Mouse (Mus musculus) c-Kit-positive CD71-positive TER-119-negative erythroid progenitor cells, embryonic 14.5 days (primary cell): ENCODE data around the gene Washc4.

Experiments
- DNase-seq: peaks from one replicate; pipeline ENCODE4 v3.0.0-alpha.2; 2013; ENCODE audit warnings: low read depth

The Washc4 gene

DNA sequence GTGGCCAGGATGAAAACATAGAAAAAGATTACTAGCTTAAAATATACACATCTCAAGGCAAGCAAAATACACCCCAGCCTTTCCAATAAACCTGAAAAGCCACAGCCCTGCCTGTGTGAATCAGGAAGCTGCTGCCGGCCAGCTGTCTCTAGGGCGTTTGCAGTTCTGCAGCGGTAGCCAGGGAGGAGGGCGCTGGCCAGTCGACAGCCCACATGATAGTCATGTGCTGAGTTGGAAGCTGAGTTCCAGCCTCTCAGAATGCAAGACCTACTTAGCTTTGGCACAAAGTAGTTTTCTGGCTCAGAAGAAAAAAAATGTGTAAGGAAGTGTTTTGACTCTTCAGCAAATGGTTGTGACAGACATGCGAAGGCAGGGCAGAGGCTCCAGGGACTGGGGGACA lies 93.7 kb downstream of the Washc4 start:
- no peak for DNase-seq

DNA sequence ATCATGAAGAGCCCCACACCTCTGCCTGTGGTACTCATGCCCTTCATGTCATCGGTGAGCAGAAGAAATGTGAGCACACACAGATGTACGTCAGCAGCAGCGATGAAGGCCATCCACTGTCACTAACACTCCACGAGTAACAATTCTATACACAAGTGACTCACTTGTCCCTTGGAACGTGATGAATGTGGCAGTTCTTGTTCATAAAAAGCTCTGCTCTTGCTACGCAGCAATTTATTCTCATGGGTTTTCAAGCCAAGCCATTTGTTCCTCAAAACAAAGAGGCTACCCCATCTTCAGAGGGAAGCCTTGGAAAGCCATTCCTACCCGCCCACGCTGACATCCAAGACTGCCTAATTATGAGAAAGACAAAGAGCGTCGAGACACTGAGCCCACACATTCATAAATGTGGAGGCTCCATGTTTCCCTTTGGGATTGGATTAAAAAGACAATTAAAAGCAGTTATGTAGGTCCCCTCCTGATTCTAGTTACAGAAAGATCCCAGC lies 96.4 kb downstream of the Washc4 start:
- DNase-seq: no peak

DNA sequence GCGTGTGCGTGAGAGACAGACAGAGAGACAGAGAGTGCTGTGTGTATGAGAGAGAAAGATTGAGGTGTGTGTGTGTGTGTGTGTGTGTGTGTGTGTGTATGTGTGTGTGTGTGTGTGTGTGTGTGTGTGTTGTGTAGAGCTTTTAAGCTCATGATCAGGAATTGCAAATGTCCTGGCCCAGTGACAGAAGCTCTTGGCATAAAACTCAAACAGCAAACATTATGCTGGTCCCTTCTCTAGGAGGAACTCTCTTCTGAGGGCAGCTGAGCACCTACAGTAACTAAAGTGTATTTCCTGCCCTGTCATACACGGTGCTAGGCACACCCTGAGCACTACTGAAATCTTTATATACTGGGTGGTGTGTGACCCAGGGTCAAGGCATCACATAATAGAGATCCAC lies 98.1 kb downstream of the Washc4 start:
- no peak for DNase-seq

DNA sequence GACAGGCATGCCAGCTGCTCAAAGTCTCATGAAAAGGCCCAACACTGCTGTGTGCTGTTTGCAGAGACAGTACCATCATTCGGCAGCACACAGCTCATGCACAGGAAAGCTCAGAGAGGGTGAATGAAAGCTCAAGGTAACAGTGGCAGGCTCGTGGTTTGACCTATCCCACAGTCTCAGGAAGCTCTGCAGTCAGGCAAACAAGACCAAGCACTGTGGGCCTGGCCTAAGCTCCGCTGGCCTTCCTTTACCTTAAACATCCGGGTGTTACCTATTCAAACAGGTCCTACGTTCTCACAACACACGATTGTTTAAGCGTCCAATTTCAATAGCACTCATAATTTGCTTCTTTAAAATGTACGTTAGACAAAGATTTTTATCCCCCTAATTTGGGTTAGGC lies 100.6 kb downstream of the Washc4 start:
- DNase-seq: no peak

DNA sequence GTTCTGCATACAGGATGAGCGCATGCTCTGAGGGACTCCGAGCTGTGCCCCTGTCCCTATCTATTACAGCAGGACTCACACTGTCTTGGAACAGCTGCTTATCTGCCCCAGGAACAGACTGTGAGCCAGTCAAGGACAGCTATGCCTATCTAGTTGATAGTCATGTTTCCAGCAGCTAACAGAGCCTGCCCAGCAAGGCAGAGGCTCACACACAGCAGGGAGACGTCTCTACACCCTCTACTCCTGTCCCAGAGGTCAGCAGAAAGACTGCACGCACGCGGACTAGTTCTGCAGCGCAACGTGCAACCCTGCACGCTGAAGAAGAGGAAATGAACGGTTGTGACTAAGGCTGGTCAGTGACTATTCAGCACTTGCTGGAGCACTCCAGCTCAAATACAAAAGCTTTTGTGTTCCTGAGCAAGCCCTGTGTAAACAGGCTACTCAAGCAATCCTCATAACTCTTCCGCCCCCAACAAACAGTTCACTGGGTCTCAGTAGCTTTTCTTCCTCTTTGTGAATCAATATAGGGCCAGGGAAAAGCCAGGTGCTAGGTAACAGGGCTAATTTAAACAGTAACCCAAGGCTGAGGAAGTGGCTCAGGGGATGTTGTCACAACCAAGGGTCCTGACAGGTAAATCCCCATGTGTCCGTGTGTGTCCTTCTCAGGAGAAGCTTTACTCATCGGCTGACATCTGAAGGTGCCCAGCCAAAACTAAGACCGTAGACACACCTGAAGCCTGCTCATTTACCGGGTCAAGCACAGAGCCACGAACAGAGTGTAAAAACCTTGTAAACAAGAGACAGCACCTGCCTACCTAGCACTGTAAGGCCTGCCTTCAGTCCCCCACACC lies 101.5 kb downstream of the Washc4 start:
- peak; percentile 59 for DNase-seq

DNA sequence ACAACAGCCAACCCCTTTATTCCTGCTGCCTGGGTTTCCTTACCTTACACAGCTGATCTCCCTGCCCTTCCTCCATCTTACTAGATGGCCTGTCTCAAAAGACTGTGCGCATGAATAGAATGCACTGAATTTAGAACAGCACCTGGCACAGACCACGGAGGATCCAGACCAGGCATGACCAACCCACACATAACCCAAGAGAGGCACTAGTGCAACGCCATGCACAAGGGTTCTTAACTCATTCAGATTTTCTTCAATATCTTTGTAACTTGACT lies 102.1 kb downstream of the Washc4 start:
- no peak for DNase-seq
